Mouse (Mus musculus) urinary bladder, postnatal 10 days (tissue): Measurements from ENCODE around the gene Mfsd14a.

Source experiments
- DNase-seq: peaks from one replicate; pipeline ENCODE4 v3.0.0; 2022; ENCODE audit warnings: low spot score

Mfsd14a gene

GRCm38 (mm10) chr3:116652033-116652446 is 10.4 kb downstream of the Mfsd14a start:
- DNase-seq = no peak

GRCm38 (mm10) chr3:116650698-116651097 is 11.8 kb downstream of the Mfsd14a start:
- DNase-seq = no peak

GRCm38 (mm10) chr3:116648805-116649204 is 13.7 kb downstream of the Mfsd14a start:
- DNase-seq = no peak

GRCm38 (mm10) chr3:116646387-116646786 is 16.1 kb downstream of the Mfsd14a start:
- no peak for DNase-seq

- DNase-seq = no peak
Measured at GRCm38 (mm10) chr3:116642373-116642772, 20.1 kb downstream of the Mfsd14a start.

- no peak for DNase-seq
Measured at GRCm38 (mm10) chr3:116641811-116642371, 20.6 kb downstream of the Mfsd14a start.

GRCm38 (mm10) chr3:116640024-116640423 is 22.5 kb downstream of the Mfsd14a start:
- no peak for DNase-seq

GRCm38 (mm10) chr3:116638572-116638971 is 23.9 kb downstream of the Mfsd14a start:
- DNase-seq = no peak

- DNase-seq = no peak
Measured at GRCm38 (mm10) chr3:116637693-116638476, 24.6 kb downstream of the Mfsd14a start.

- no peak for DNase-seq
Measured at GRCm38 (mm10) chr3:116635799-116636198, 26.7 kb downstream of the Mfsd14a start.

- DNase-seq = no peak
Measured at GRCm38 (mm10) chr3:116634853-116635252, 27.6 kb downstream of the Mfsd14a start.

- no peak for DNase-seq
Measured at GRCm38 (mm10) chr3:116634091-116634490, 28.4 kb downstream of the Mfsd14a start.

- no peak for DNase-seq
Measured at GRCm38 (mm10) chr3:116632971-116633370, 29.5 kb downstream of the Mfsd14a start.

GRCm38 (mm10) chr3:116631459-116631858 is 31.0 kb downstream of the Mfsd14a start:
- DNase-seq = no peak

GRCm38 (mm10) chr3:116622641-116623040 is 39.8 kb downstream of the Mfsd14a start:
- DNase-seq = no peak

- DNase-seq = no peak
Measured at GRCm38 (mm10) chr3:116620636-116621370, 41.7 kb downstream of the Mfsd14a start.

- no peak for DNase-seq
Measured at GRCm38 (mm10) chr3:116618855-116619254, 43.6 kb downstream of the Mfsd14a start.

- DNase-seq = no peak
Measured at GRCm38 (mm10) chr3:116615318-116616068, 47.0 kb downstream of the Mfsd14a start.

- no peak for DNase-seq
Measured at GRCm38 (mm10) chr3:116614295-116614892, 48.1 kb downstream of the Mfsd14a start, which contains the start of gene Trmt13. Gene Trmt13 (minus strand): TSS chr3:116614587.

- no peak for DNase-seq
Measured at GRCm38 (mm10) chr3:116604570-116604969, 57.9 kb downstream of the Mfsd14a start.

GRCm38 (mm10) chr3:116601781-116602180 is 60.7 kb downstream of the Mfsd14a start:
- no peak for DNase-seq

- DNase-seq = no peak
Measured at GRCm38 (mm10) chr3:116601005-116601404, 61.5 kb downstream of the Mfsd14a start.
